Mouse (Mus musculus) ES-Bruce4 (cell line): ENCODE results near the gene Stk38l. TPM values are rescaled to one million over a fixed set of nuclear protein-coding genes. Genes with fewer than 3 reads are reported as not detected.

Experiments
- H3K27ac ChIP-seq: 2 replicates; pipeline ENCODE4 v1.5.1; 2012; ENCODE audit warnings: low read length, inconsistent platforms; ENCODE audit not compliant: insufficient read depth
- H3K27me3 ChIP-seq: 2 replicates; pipeline ENCODE4 v1.6.1; 2012; ENCODE audit warnings: mild to moderate bottlenecking, low read length, inconsistent platforms; ENCODE audit not compliant: control insufficient read depth, poor library complexity, insufficient read depth, severe bottlenecking
- H3K36me3 ChIP-seq: 2 replicates; pipeline ENCODE4 v1.6.1; 2012; ENCODE audit warnings: inconsistent platforms, mild to moderate bottlenecking, low read length, moderate library complexity; ENCODE audit not compliant: control insufficient read depth, poor library complexity, insufficient read depth, severe bottlenecking
- H3K4me1 ChIP-seq: one replicate; pipeline ENCODE4 v1.8.1; 2011; ENCODE audit warnings: low read length; ENCODE audit not compliant: control insufficient read depth, insufficient read depth
- H3K4me3 ChIP-seq: 2 replicates; pipeline ENCODE4 v1.5.1; 2011; ENCODE audit warnings: low read depth, mild to moderate bottlenecking, low read length
- H3K9ac ChIP-seq: 2 replicates; pipeline ENCODE4 v1.6.1; 2012; ENCODE audit warnings: low read depth, mild to moderate bottlenecking, inconsistent platforms; ENCODE audit not compliant: poor library complexity, severe bottlenecking
- H3K9me3 ChIP-seq: replicated peaks from 2 replicates; pipeline ENCODE4 v1.6.1; 2012; ENCODE audit warnings: mild to moderate bottlenecking, low read length, inconsistent platforms; ENCODE audit not compliant: control insufficient read depth, poor library complexity, insufficient read depth, severe bottlenecking
- CTCF ChIP-seq: IDR thresholded peaks from one replicate; pipeline ENCODE4 v1.8.1; 2011; ENCODE audit warnings: low read depth, low read length
- EP300 ChIP-seq: IDR thresholded peaks from 2 replicates; pipeline ENCODE4 v1.6.1; 2011; ENCODE audit warnings: low read depth, low read length; ENCODE audit not compliant: insufficient read depth
- POLR2A ChIP-seq: IDR thresholded peaks from one replicate; pipeline ENCODE4 v1.8.1; 2011; ENCODE audit warnings: low read length; ENCODE audit not compliant: insufficient read depth
- polyA plus RNA-seq: library from polyadenylated mRNA; stranded (reverse); fragments of >200 nt; gene quantifications from 2 replicates; pipeline ENCODE4 v1.2.4, GENCODE M21; 2011; ENCODE audit warnings: low read depth; ENCODE audit not compliant: missing spikeins, insufficient read depth, insufficient read length

Stk38l gene
- polyA plus RNA-seq, 1 experiment = 20.3 TPM

DNA sequence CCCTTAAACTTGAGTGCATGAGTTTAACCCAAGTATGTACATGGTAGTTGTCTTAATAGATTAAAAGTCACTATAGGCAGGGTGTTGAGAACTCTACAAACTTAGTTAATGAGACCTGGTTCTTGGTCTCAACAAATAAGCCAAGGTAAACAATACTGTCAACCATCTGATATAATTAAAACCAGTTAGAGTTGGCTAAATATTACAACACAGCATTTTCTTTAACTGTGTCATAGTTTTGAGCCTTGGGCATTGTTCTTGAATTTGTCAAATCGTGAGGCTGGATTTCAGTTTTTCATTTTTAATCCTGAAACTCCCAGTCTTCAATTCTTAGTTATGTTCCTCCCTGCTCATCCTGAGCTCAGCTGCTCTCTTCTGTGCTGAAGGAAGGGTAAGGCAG lies 6.2 kb downstream of the Stk38l start:
- TF ChIP-seq CTCF (no peak), EP300 (no peak), POLR2A (no peak)
- Histone ChIP-seq H3K4me1 (no peaks in the 10 kb centered on the region), H3K27ac (no peak overlapping the region), H3K4me3 (no peak overlapping the region), H3K27me3 (no peaks in the 10 kb centered on the region), H3K9me3 (no peaks in the 10 kb centered on the region), H3K9ac (no peak overlapping the region), H3K36me3 (peaks cover 2% of the 10 kb centered on the region; the same call in 1 of the 2 replicates)

DNA sequence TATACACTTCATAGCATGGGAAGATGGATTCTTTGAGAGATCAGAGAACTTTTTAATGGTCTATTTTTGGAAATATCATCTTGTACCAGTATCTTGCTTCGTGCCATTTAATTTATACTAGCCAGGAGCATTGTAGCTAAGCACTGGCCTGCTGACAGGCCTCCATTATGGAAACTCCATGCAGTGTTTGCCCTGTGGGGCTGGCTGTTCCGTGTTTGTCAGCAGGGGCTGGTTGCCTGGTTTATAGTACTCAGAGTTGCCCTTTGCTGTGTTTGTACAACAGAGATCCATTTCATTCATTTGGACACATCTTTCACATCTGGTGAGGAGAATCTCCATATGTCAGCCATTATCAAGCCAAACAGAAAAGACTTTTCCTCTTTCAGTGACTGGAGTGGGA lies 6.9 kb downstream of the Stk38l start:
- H3K36me3 ChIP-seq = peaks cover 2% of the 10 kb centered on the region; the same call in 1 of the 2 replicates
- H3K27ac ChIP-seq = no peak overlapping the region
- no peak for TF ChIP-seq CTCF
- TF ChIP-seq EP300 = no peak
- TF ChIP-seq POLR2A = no peak
- no peak overlapping the region for H3K9ac ChIP-seq
- H3K27me3 ChIP-seq = no peaks in the 10 kb centered on the region
- H3K4me3 ChIP-seq = no peak overlapping the region
- H3K9me3 ChIP-seq = no peaks in the 10 kb centered on the region
- H3K4me1 ChIP-seq = no peaks in the 10 kb centered on the region

DNA sequence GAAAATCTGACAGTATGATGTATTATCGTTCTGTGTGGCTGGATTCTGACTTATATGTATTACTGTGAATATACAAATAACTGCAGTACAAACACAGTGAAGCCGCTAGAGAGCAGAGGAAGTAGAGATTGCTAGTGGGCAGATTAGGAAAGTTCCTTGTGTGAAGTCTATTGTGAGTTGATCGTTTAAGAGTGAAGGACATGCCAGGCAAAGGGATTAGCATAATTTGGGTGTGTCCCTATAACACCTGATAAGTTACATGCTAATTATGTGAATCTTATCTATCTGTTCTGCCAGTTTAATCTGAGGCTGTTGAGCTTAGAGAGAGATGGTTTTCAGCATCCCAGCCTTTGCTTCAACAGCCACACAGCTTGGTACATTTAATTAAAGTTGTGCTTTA lies 7.4 kb downstream of the Stk38l start:
- H3K9ac ChIP-seq = no peak overlapping the region
- no peaks in the 10 kb centered on the region for H3K9me3 ChIP-seq
- H3K27me3 ChIP-seq = no peaks in the 10 kb centered on the region
- H3K4me3 ChIP-seq = no peak overlapping the region
- TF ChIP-seq CTCF (no peak), EP300 (no peak), POLR2A (no peak)
- H3K36me3 ChIP-seq = peaks cover under 1% of the 10 kb centered on the region; the same call in 1 of the 2 replicates
- H3K4me1 ChIP-seq = no peaks in the 10 kb centered on the region
- H3K27ac ChIP-seq = no peak overlapping the region

DNA sequence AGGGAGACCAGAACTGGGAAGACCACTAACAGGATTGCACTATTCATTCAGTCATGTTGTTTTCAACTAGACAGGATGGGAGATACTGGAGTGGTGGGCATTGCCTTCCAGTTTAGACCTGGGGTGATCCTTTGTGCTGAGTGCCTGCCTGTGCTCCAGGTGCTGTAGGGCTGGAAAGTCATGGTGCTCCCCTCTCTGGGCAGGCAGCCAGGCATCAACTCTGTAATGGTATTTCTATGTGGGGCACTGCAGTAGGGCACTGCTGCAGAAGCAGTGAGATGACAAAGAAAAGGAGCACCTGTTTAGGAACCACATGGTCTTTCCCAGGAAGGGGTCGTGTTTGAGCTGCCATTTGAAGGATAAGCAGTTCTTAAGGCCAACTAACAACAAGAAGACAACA lies 7.9 kb downstream of the Stk38l start:
- Histone ChIP-seq H3K36me3 (no peaks in the 10 kb centered on the region), H3K4me3 (no peak overlapping the region), H3K9ac (no peak overlapping the region), H3K27ac (no peak overlapping the region), H3K27me3 (no peaks in the 10 kb centered on the region), H3K4me1 (no peaks in the 10 kb centered on the region), H3K9me3 (no peaks in the 10 kb centered on the region)
- TF ChIP-seq EP300 (no peak), POLR2A (no peak), CTCF (no peak)

DNA sequence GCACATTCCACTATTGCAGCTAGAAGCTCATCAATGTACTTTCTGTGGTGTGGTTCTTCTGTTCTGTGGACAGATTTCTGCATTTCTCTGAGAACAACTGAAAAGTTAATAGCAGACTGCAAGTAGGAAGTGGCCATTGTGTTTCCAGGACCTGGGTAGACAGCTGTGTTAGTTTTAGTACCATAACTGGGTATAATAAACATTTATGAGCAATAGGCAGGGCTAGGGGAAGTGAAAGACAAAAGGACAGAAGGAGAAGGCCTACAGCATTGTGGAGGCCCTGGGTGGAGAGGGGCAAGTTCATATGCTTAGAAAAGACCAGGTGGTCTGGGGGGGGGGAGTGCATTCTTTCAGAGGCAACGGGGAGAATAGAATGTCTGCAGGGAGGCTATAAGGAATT lies 8.8 kb downstream of the Stk38l start:
- no peak overlapping the region for H3K4me3 ChIP-seq
- H3K9ac ChIP-seq = no peak overlapping the region
- H3K36me3 ChIP-seq = no peaks in the 10 kb centered on the region
- TF ChIP-seq EP300 (no peak), POLR2A (no peak), CTCF (no peak)
- no peak overlapping the region for H3K27ac ChIP-seq
- no peaks in the 10 kb centered on the region for H3K4me1 ChIP-seq
- no peaks in the 10 kb centered on the region for H3K27me3 ChIP-seq
- no peaks in the 10 kb centered on the region for H3K9me3 ChIP-seq

DNA sequence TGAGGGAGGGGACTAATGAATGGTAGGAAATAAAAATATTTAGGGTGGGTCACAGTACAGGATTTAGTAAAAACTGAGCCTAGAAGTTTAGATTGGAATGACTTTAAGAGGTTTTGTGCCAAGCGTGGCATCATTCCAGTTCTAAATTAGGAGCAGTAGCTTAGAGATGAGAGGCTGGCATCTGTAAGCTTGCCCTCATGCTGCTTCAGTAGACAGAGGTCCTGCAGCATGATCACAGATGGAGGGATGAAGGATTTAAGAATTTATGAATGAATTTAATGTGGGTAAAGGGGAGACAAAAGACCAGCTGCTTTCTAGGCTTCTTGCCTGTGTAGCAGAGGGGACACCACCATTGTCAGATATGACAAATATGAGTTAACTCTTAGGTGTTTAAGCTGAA lies 14.1 kb downstream of the Stk38l start:
- H3K4me3 ChIP-seq = no peak overlapping the region
- H3K27ac ChIP-seq = no peak overlapping the region
- no peaks in the 10 kb centered on the region for H3K4me1 ChIP-seq
- TF ChIP-seq CTCF = no peak
- no peak for TF ChIP-seq EP300
- no peak for TF ChIP-seq POLR2A
- H3K9ac ChIP-seq = no peak overlapping the region
- H3K27me3 ChIP-seq = no peaks in the 10 kb centered on the region
- H3K9me3 ChIP-seq = no peaks in the 10 kb centered on the region
- no peaks in the 10 kb centered on the region for H3K36me3 ChIP-seq
